Mouse (Mus musculus): Measurements from ENCODE around the gene Srf.

GRCm38 (mm10) chr17:46525065-46525464 lies 30.9 kb downstream of the Srf start:
- TF ChIP-seq CTCF (conservative IDR thresholded peaks at IDR 0.05; ENCODE audit: low read length) (no peak), POU5F1 (IDR thresholded peaks at IDR 0.05; ENCODE audit: borderline replicate concordance, low read length) (no peak)

All from E14TG2a.4 (cell line).